Mouse (Mus musculus): Measurements from ENCODE around the gene Hdhd5. TPM values are rescaled to one million over a fixed set of nuclear protein-coding genes. Genes with fewer than 3 reads are reported as not detected.

Hdhd5 gene
- polyA plus RNA-seq, 1 experiment: 17.5 TPM

GRCm38 (mm10) chr6:120509975-120510374, 21.1 kb downstream of the Hdhd5 start:
- Histone ChIP-seq H3K36me3 (ENCODE audit: control insufficient read depth, insufficient read depth, low read length, poor library complexity, severe bottlenecking) (no peaks in the 10 kb centered on the region), H3K4me3 (ENCODE audit: low read depth, low read length) (no peak overlapping the region), H3K4me1 (ENCODE audit: control insufficient read depth, insufficient read depth, low read length) (peaks cover 6% of the 10 kb centered on the region), H3K27me3 (ENCODE audit: control insufficient read depth, insufficient read depth, low read length, poor library complexity, severe bottlenecking) (no peaks in the 10 kb centered on the region), H3K27ac (ENCODE audit: insufficient read depth, low read length) (no peak overlapping the region), H3K9ac (ENCODE audit: low read depth, poor library complexity, severe bottlenecking) (no peak overlapping the region), H3K9me3 (replicated peaks; ENCODE audit: control insufficient read depth, insufficient read depth, low read length, poor library complexity, severe bottlenecking) (no peaks in the 10 kb centered on the region)
- TF ChIP-seq POLR2A (IDR thresholded peaks at IDR 0.05; ENCODE audit: insufficient read depth, low read length) (no peak), EP300 (IDR thresholded peaks at IDR 0.05; ENCODE audit: insufficient read depth, low read depth, low read length) (no peak), CTCF (IDR thresholded peaks at IDR 0.05; ENCODE audit: low read depth, low read length) (no peak)

- no peak overlapping the region for H3K9ac ChIP-seq (ENCODE audit: low read depth, poor library complexity, severe bottlenecking)
- no peaks in the 10 kb centered on the region for H3K36me3 ChIP-seq (ENCODE audit: control insufficient read depth, insufficient read depth, low read length, poor library complexity, severe bottlenecking)
- no peak overlapping the region for H3K27ac ChIP-seq (ENCODE audit: insufficient read depth, low read length)
- H3K27me3 ChIP-seq (ENCODE audit: control insufficient read depth, insufficient read depth, low read length, poor library complexity, severe bottlenecking): no peaks in the 10 kb centered on the region
- peaks cover 6% of the 10 kb centered on the region for H3K4me1 ChIP-seq (ENCODE audit: control insufficient read depth, insufficient read depth, low read length)
- TF ChIP-seq EP300 (IDR thresholded peaks at IDR 0.05; ENCODE audit: insufficient read depth, low read depth, low read length): no peak
- TF ChIP-seq POLR2A (IDR thresholded peaks at IDR 0.05; ENCODE audit: insufficient read depth, low read length): no peak
- no peak for TF ChIP-seq CTCF (IDR thresholded peaks at IDR 0.05; ENCODE audit: low read depth, low read length)
- no peaks in the 10 kb centered on the region for H3K9me3 ChIP-seq (replicated peaks; ENCODE audit: control insufficient read depth, insufficient read depth, low read length, poor library complexity, severe bottlenecking)
- no peak overlapping the region for H3K4me3 ChIP-seq (ENCODE audit: low read depth, low read length)
Measured at GRCm38 (mm10) chr6:120508645-120509044, 22.5 kb downstream of the Hdhd5 start.

GRCm38 (mm10) chr6:120505531-120505930, 25.6 kb downstream of the Hdhd5 start:
- Histone ChIP-seq H3K27me3 (ENCODE audit: control insufficient read depth, insufficient read depth, low read length, poor library complexity, severe bottlenecking) (no peaks in the 10 kb centered on the region), H3K9ac (ENCODE audit: low read depth, poor library complexity, severe bottlenecking) (no peak overlapping the region), H3K4me3 (ENCODE audit: low read depth, low read length) (no peak overlapping the region), H3K9me3 (replicated peaks; ENCODE audit: control insufficient read depth, insufficient read depth, low read length, poor library complexity, severe bottlenecking) (no peaks in the 10 kb centered on the region), H3K36me3 (ENCODE audit: control insufficient read depth, insufficient read depth, low read length, poor library complexity, severe bottlenecking) (no peaks in the 10 kb centered on the region), H3K27ac (ENCODE audit: insufficient read depth, low read length) (no peak overlapping the region), H3K4me1 (ENCODE audit: control insufficient read depth, insufficient read depth, low read length) (peaks cover 4% of the 10 kb centered on the region)
- no peak for TF ChIP-seq EP300 (IDR thresholded peaks at IDR 0.05; ENCODE audit: insufficient read depth, low read depth, low read length)
- TF ChIP-seq CTCF (IDR thresholded peaks at IDR 0.05; ENCODE audit: low read depth, low read length): no peak
- no peak for TF ChIP-seq POLR2A (IDR thresholded peaks at IDR 0.05; ENCODE audit: insufficient read depth, low read length)

- H3K9ac ChIP-seq (ENCODE audit: low read depth, poor library complexity, severe bottlenecking): no peak overlapping the region
- no peaks in the 10 kb centered on the region for H3K27me3 ChIP-seq (ENCODE audit: control insufficient read depth, insufficient read depth, low read length, poor library complexity, severe bottlenecking)
- no peaks in the 10 kb centered on the region for H3K9me3 ChIP-seq (replicated peaks; ENCODE audit: control insufficient read depth, insufficient read depth, low read length, poor library complexity, severe bottlenecking)
- no peaks in the 10 kb centered on the region for H3K36me3 ChIP-seq (ENCODE audit: control insufficient read depth, insufficient read depth, low read length, poor library complexity, severe bottlenecking)
- TF ChIP-seq CTCF (IDR thresholded peaks at IDR 0.05; ENCODE audit: low read depth, low read length) (no peak), POLR2A (IDR thresholded peaks at IDR 0.05; ENCODE audit: insufficient read depth, low read length) (no peak), EP300 (IDR thresholded peaks at IDR 0.05; ENCODE audit: insufficient read depth, low read depth, low read length) (no peak)
- H3K27ac ChIP-seq (ENCODE audit: insufficient read depth, low read length): no peak overlapping the region
- no peak overlapping the region for H3K4me3 ChIP-seq (ENCODE audit: low read depth, low read length)
- H3K4me1 ChIP-seq (ENCODE audit: control insufficient read depth, insufficient read depth, low read length): peaks cover 2% of the 10 kb centered on the region
Measured at GRCm38 (mm10) chr6:120504051-120504450, 27.1 kb downstream of the Hdhd5 start.

- Histone ChIP-seq H3K27ac (ENCODE audit: insufficient read depth, low read length) (no peak overlapping the region), H3K9me3 (replicated peaks; ENCODE audit: control insufficient read depth, insufficient read depth, low read length, poor library complexity, severe bottlenecking) (no peaks in the 10 kb centered on the region), H3K9ac (ENCODE audit: low read depth, poor library complexity, severe bottlenecking) (no peak overlapping the region), H3K4me3 (ENCODE audit: low read depth, low read length) (no peak overlapping the region), H3K4me1 (ENCODE audit: control insufficient read depth, insufficient read depth, low read length) (no peaks in the 10 kb centered on the region), H3K27me3 (ENCODE audit: control insufficient read depth, insufficient read depth, low read length, poor library complexity, severe bottlenecking) (peaks cover 13% of the 10 kb centered on the region), H3K36me3 (ENCODE audit: control insufficient read depth, insufficient read depth, low read length, poor library complexity, severe bottlenecking) (no peaks in the 10 kb centered on the region)
- TF ChIP-seq EP300 (IDR thresholded peaks at IDR 0.05; ENCODE audit: insufficient read depth, low read depth, low read length) (no peak), POLR2A (IDR thresholded peaks at IDR 0.05; ENCODE audit: insufficient read depth, low read length) (no peak), CTCF (IDR thresholded peaks at IDR 0.05; ENCODE audit: low read depth, low read length) (no peak)
Measured at GRCm38 (mm10) chr6:120496544-120496943, 34.6 kb downstream of the Hdhd5 start.

GRCm38 (mm10) chr6:120493374-120494181, 37.5 kb downstream of the Hdhd5 start, which contains the start of gene Tmem121b:
Tmem121b (minus strand) TSS chr6:120493807.
- no peaks in the 10 kb centered on the region for H3K36me3 ChIP-seq (ENCODE audit: control insufficient read depth, insufficient read depth, low read length, poor library complexity, severe bottlenecking)
- H3K27ac ChIP-seq (ENCODE audit: insufficient read depth, low read length): no peak within 1 kb of the TSS
- H3K9me3 ChIP-seq (replicated peaks; ENCODE audit: control insufficient read depth, insufficient read depth, low read length, poor library complexity, severe bottlenecking): no peaks in the 10 kb centered on the region
- no peaks in the 10 kb centered on the region for H3K4me1 ChIP-seq (ENCODE audit: control insufficient read depth, insufficient read depth, low read length)
- H3K4me3 ChIP-seq (ENCODE audit: low read depth, low read length): peak within 1 kb of the TSS; percentile 35
- peaks cover 13% of the 10 kb centered on the region for H3K27me3 ChIP-seq (ENCODE audit: control insufficient read depth, insufficient read depth, low read length, poor library complexity, severe bottlenecking)
- peak within 1 kb of the TSS; percentile 74 for H3K9ac ChIP-seq (ENCODE audit: low read depth, poor library complexity, severe bottlenecking)
- TF ChIP-seq POLR2A (IDR thresholded peaks at IDR 0.05; ENCODE audit: insufficient read depth, low read length) (no peak), CTCF (IDR thresholded peaks at IDR 0.05; ENCODE audit: low read depth, low read length) (no peak), EP300 (IDR thresholded peaks at IDR 0.05; ENCODE audit: insufficient read depth, low read depth, low read length) (no peak)

Measured in ES-Bruce4 (cell line).